Mouse (Mus musculus) CH12.LX (cell line): ENCODE results near the gene Gm5678. TPM values are rescaled to one million over a fixed set of nuclear protein-coding genes. Genes with fewer than 3 reads are reported as not detected.

Source experiments
- DNase-seq: peaks from one replicate; pipeline ENCODE4 v3.0.0-alpha.2; 2013; ENCODE audit errors: extremely low read depth
- H3K27ac ChIP-seq: 2 replicates; pipeline ENCODE4 v1.5.1; 2012; ENCODE audit warnings: low read depth, mild to moderate bottlenecking, control low read depth, moderate library complexity; ENCODE audit not compliant: insufficient read depth
- H3K27me3 ChIP-seq: replicated peaks from 2 replicates; pipeline ENCODE3; 2012; ENCODE audit warnings: inconsistent platforms
- H3K36me3 ChIP-seq, 2 experiments: replicated peaks in 1 of 2; 2 replicates each; pipeline versions ENCODE3 to v1.6.1; 2012; ENCODE audit warnings: inconsistent platforms in 1 of 2, low read length in 1 of 2, mild to moderate bottlenecking in 1 of 2, mixed read lengths in 1 of 2, moderate library complexity in 1 of 2; ENCODE audit not compliant: control insufficient read depth in 1 of 2, insufficient read depth in 1 of 2
- H3K4me1 ChIP-seq, 2 experiments: 2 replicates each; pipeline ENCODE4 v1.6.1; 2012; ENCODE audit warnings: inconsistent platforms in 1 of 2, moderate library complexity in 1 of 2; ENCODE audit not compliant: insufficient read depth in 2 of 2, control insufficient read depth in 1 of 2
- H3K4me2 ChIP-seq: 2 replicates; pipeline ENCODE4 v1.6.1; 2012; ENCODE audit warnings: low read depth, mild to moderate bottlenecking, control low read depth; ENCODE audit not compliant: poor library complexity, insufficient read depth, severe bottlenecking
- H3K4me3 ChIP-seq, 3 experiments: fragments of 150-350 bp in 1 of 3; sonication (generic) in 1 of 3; replicated peaks in 1 of 3; 2 replicates each; pipeline versions ENCODE3 to v1.5.1; 2011 to 2012; ENCODE audit warnings: low read depth in 2 of 3, low read length in 2 of 3, mild to moderate bottlenecking in 2 of 3, moderate library complexity in 2 of 3, control low read depth in 1 of 3, improper control_type of control experiment in 1 of 3, inconsistent platforms in 1 of 3, mixed read lengths in 1 of 3; ENCODE audit not compliant: poor library complexity in 1 of 3
- H3K79me2 ChIP-seq: replicated peaks from 2 replicates; pipeline ENCODE4 v1.6.1; 2012; ENCODE audit warnings: mild to moderate bottlenecking, moderate library complexity; ENCODE audit not compliant: control insufficient read depth, poor library complexity, insufficient read depth, severe bottlenecking; ENCODE audit errors: extremely low read depth
- H3K9ac ChIP-seq: 2 replicates; pipeline ENCODE4 v1.6.1; 2012; ENCODE audit warnings: low read depth, mild to moderate bottlenecking, control low read depth, moderate library complexity; ENCODE audit not compliant: insufficient read depth
- H3K9me3 ChIP-seq: replicated peaks from 2 replicates; pipeline ENCODE3; 2012; ENCODE audit warnings: low read length, inconsistent platforms, mixed read lengths
- BHLHE40 ChIP-seq: IDR thresholded peaks from 2 replicates; pipeline ENCODE4 v1.6.1; 2011; ENCODE audit warnings: mild to moderate bottlenecking, low read depth, low read length, improper control_type of control experiment
- CHD1 ChIP-seq: IDR thresholded peaks from 2 replicates; pipeline ENCODE4 v1.6.1; 2012; ENCODE audit warnings: low read depth, low read length, improper control_type of control experiment, inconsistent platforms
- CHD2 ChIP-seq: IDR thresholded peaks from 2 replicates; pipeline ENCODE4 v1.6.1; 2011; ENCODE audit warnings: low read length, improper control_type of control experiment
- CTCF ChIP-seq, 2 experiments: IDR thresholded peaks in 1 of 2; conservative IDR thresholded peaks in 1 of 2; 2 replicates each; pipeline ENCODE4 v1.5.1; 2011 to 2012; ENCODE audit warnings: low read depth in 2 of 2, low read length in 2 of 2, improper control_type of control experiment in 1 of 2, inconsistent platforms in 1 of 2, mild to moderate bottlenecking in 1 of 2, moderate library complexity in 1 of 2
- GABPA ChIP-seq: IDR thresholded peaks from 2 replicates; pipeline ENCODE4 v1.6.1; 2012; ENCODE audit warnings: low read depth, low read length, improper control_type of control experiment, inconsistent platforms; ENCODE audit not compliant: insufficient replicate concordance
- HCFC1 ChIP-seq: IDR thresholded peaks from 2 replicates; pipeline ENCODE4 v1.6.1; 2012; ENCODE audit warnings: low read depth, mild to moderate bottlenecking, inconsistent platforms, low read length, improper control_type of control experiment
- IRF4 ChIP-seq: IDR thresholded peaks from 2 replicates; pipeline ENCODE4 v1.6.1; 2014; ENCODE audit warnings: low read depth, mild to moderate bottlenecking, inconsistent platforms, low read length, improper control_type of control experiment
- JUND ChIP-seq: conservative IDR thresholded peaks from 2 replicates; pipeline ENCODE4 v1.6.1; 2011; ENCODE audit warnings: low read depth, low read length, improper control_type of control experiment
- KAT2A ChIP-seq: IDR thresholded peaks from 2 replicates; pipeline ENCODE4 v1.6.1; 2012; ENCODE audit warnings: low read length, improper control_type of control experiment, inconsistent platforms; ENCODE audit not compliant: insufficient replicate concordance
- MEF2A ChIP-seq: IDR thresholded peaks from 2 replicates; pipeline ENCODE4 v1.6.1; 2014; ENCODE audit warnings: low read depth, mild to moderate bottlenecking, inconsistent platforms, low read length, improper control_type of control experiment, borderline replicate concordance
- MXI1 ChIP-seq: IDR thresholded peaks from 2 replicates; pipeline ENCODE4 v1.6.1; 2011; ENCODE audit warnings: mild to moderate bottlenecking, low read depth, low read length, improper control_type of control experiment
- NELFE ChIP-seq: IDR thresholded peaks from 2 replicates; pipeline ENCODE4 v1.6.1; 2011; ENCODE audit warnings: low read depth, low read length, improper control_type of control experiment
- POLR2A ChIP-seq: IDR thresholded peaks from 2 replicates; pipeline ENCODE4 v1.6.1; 2011; ENCODE audit warnings: low read depth, mild to moderate bottlenecking, improper control_type of control experiment, low read length
- RCOR1 ChIP-seq: conservative IDR thresholded peaks from 2 replicates; pipeline ENCODE4 v1.6.1; 2012; ENCODE audit warnings: low read depth, mild to moderate bottlenecking, inconsistent platforms, low read length, improper control_type of control experiment
- SIN3A ChIP-seq: IDR thresholded peaks from 2 replicates; pipeline ENCODE4 v1.6.1; 2012; ENCODE audit warnings: low read length, improper control_type of control experiment, inconsistent platforms
- SMC3 ChIP-seq: IDR thresholded peaks from 2 replicates; pipeline ENCODE4 v1.6.1; 2011; ENCODE audit warnings: low read depth, low read length, improper control_type of control experiment
- TBP ChIP-seq: conservative IDR thresholded peaks from 2 replicates; pipeline ENCODE4 v1.6.1; 2011; ENCODE audit warnings: low read depth, low read length, improper control_type of control experiment
- USF1 ChIP-seq: IDR thresholded peaks from 2 replicates; pipeline ENCODE4 v1.6.1; 2014; ENCODE audit warnings: low read depth, mild to moderate bottlenecking, inconsistent platforms, low read length, improper control_type of control experiment
- USF2 ChIP-seq: conservative IDR thresholded peaks from 2 replicates; pipeline ENCODE4 v1.6.1; 2011; ENCODE audit warnings: low read depth, low read length, improper control_type of control experiment
- ZKSCAN1 ChIP-seq: IDR thresholded peaks from 2 replicates; pipeline ENCODE4 v1.6.1; 2012; ENCODE audit warnings: low read depth, inconsistent platforms, low read length, improper control_type of control experiment, borderline replicate concordance
- dilution Hi-C: fragments of 300-500 bp; cut with MboI; formaldehyde crosslinking; loops from 2 replicates; pipeline ENCODE4 v1.14.3; 2020; ENCODE audit warnings: low sequenced_read_pairs; ENCODE audit not compliant: extremely low pct_unique_long_range_greater_than_20kb, extremely low pct_ligation_motif_present
- in situ Hi-C: fragments of 300-500 bp; cut with MboI; formaldehyde crosslinking; loops from 3 replicates; pipeline ENCODE4 v1.14.3; 2019; ENCODE audit warnings: low sequenced_read_pairs, low pct_ligation_motif_present, low pct_unique_long_range_greater_than_20kb, mixed read lengths
- polyA plus RNA-seq: library from polyadenylated mRNA; unstranded; fragments of >175 nt; gene quantifications from 2 replicates; pipeline ENCODE4 v1.2.1, GENCODE M21; 2012; ENCODE audit warnings: low read depth; ENCODE audit not compliant: insufficient read length
- total RNA-seq, 2 experiments: library from RNA; depleted of rRNA; stranded (reverse); fragments of 300-350 nt in 1 of 2; fragments of >200 nt in 1 of 2; gene quantifications; 2 replicates each; pipeline ENCODE4 v1.2.3; 2012 to 2014

The Gm5678 gene
- total and polyA plus RNA-seq, 3 experiments: not detected

DNA sequence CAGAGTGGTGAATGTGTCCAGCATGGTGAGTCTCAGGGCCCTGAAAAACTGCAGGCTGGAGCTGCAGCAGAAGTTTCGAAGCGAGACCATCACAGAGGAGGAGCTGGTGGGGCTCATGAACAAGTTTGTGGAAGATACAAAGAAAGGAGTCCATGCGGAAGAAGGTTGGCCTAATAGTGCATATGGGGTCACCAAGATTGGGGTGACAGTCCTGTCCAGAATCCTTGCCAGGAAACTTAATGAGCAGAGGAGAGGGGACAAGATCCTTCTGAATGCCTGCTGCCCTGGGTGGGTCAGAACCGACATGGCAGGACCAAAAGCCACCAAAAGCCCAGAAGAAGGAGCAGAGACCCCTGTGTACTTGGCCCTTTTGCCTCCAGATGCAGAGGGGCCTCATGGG, 18.1 kb upstream of the Gm5678 start:
- TF ChIP-seq POLR2A (no peak), KAT2A (no peak), RCOR1 (no peak), USF2 (no peak), USF1 (no peak), SMC3 (no peak), HCFC1 (no peak), CHD1 (no peak), CTCF (conservative IDR thresholded peaks at IDR 0.05 in 1 of 2, IDR thresholded peaks at IDR 0.05 in 1 of 2; ENCODE audit: low read depth in 2 of 2, low read length in 2 of 2) (no peak), ZKSCAN1 (no peak), BHLHE40 (no peak)
- H3K4me3 ChIP-seq: no peak overlapping the region
- H3K9me3 ChIP-seq: no peaks in the 10 kb centered on the region
- no peak overlapping the region for H3K9ac ChIP-seq
- H3K79me2 ChIP-seq: no peaks in the 10 kb centered on the region
- peaks cover 0 to 2% of the 10 kb centered on the region in 2 experiments for H3K36me3 ChIP-seq
- no peak overlapping the region for H3K27ac ChIP-seq
- no peaks in the 10 kb centered on the region for H3K4me1 ChIP-seq
- dilution Hi-C loops (no loop called here), in situ Hi-C loops (loop anchor here (10.0 kb wide), 1 partner anchor 155 kb away; no protein-coding TSS in a partner anchor)
- no peaks in the 10 kb centered on the region for H3K27me3 ChIP-seq
- DNase-seq: no peak
- H3K4me2 ChIP-seq: no peak overlapping the region

- no peaks in the 10 kb centered on the region for H3K4me1 ChIP-seq
- no peak for TF ChIP-seq CHD2
- no peak for TF ChIP-seq KAT2A
- TF ChIP-seq GABPA: no peak
- TF ChIP-seq TBP: no peak
- no peak for TF ChIP-seq SIN3A
- no peak for TF ChIP-seq NELFE
- TF ChIP-seq JUND: no peak
- TF ChIP-seq MEF2A: no peak
- no peak for TF ChIP-seq IRF4
- TF ChIP-seq MXI1: no peak
- no peak for TF ChIP-seq RCOR1
- TF ChIP-seq, all 38 proteins: peak for 0
- no peak for DNase-seq
- Histone ChIP-seq H3K27me3 (no peaks in the 10 kb centered on the region), H3K9ac (no peak overlapping the region), H3K36me3 (peaks cover 0 to 2% of the 10 kb centered on the region in 2 experiments), H3K4me3 (no peak overlapping the region), H3K79me2 (no peaks in the 10 kb centered on the region), H3K9me3 (no peaks in the 10 kb centered on the region), H3K27ac (no peak overlapping the region), H3K4me2 (no peak overlapping the region)
- dilution Hi-C loops: no loop called here
- in situ Hi-C loops: no loop called here
These were observed 16.9 kb upstream of the Gm5678 start for GRCm38 (mm10) chr16:93610961-93611360.
